Mouse (Mus musculus): ENCODE results near the gene Olfr1098. TPM values are rescaled to one million over a fixed set of nuclear protein-coding genes. Genes with fewer than 3 reads are reported as not detected.

The Olfr1098 gene
- total RNA-seq (2018; cell fraction: chromatin; rRNA removed) = not detected
- not detected for total RNA-seq (2018; cell fraction: cytosol; rRNA removed)
- total RNA-seq (2018; cell fraction: nucleus; rRNA removed) = not detected
- not detected in 3 replicates for polyA plus RNA-seq (2018)

DNA sequence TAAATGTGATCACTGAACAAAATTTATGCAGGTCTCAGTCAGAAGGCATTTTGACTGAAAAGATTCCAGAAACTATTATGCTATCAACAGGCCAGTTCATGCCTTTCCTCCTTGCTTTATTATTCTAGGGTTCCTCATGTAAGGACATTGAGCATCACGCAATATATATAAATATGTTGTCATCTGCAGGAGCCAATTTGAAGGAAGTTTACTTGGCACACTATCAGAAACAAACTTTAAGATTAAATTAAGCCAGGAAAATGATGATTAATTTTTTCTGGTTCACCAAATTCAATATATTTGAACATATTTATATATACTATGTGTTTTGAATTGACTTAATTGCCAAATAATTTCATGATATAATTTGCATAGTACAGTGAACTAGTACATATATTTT, at the start of gene Olfr1098:
Gene Olfr1098 (minus strand): TSS at position 101 of the 400 bp plus-strand sequence.
- Histone ChIP-seq H3K36me3 (ENCODE audit: inconsistent target) (no peaks in the 10 kb centered on the region), H3K27ac (no peak within 1 kb of the TSS), H3K4me3 (ENCODE audit: inconsistent target) (no peak within 1 kb of the TSS), H3K79me2 (ENCODE audit: inconsistent target) (no peaks in the 10 kb centered on the region)
- 100% methylated on average over 1 of the region's 1 CpGs for WGBS (ENCODE audit: missing documents)

- WGBS (ENCODE audit: missing documents) = 100% methylated on average over 1 of the region's 1 CpGs
- Histone ChIP-seq H3K79me2 (ENCODE audit: inconsistent target) (no peaks in the 10 kb centered on the region), H3K36me3 (ENCODE audit: inconsistent target) (no peaks in the 10 kb centered on the region), H3K4me3 (ENCODE audit: inconsistent target) (no peak within 1 kb of the TSS), H3K27ac (no peak within 1 kb of the TSS)
These were observed 36.2 kb upstream of the Olfr1098 start, which contains the start of gene Olfr1099 for GRCm38 (mm10) chr2:86960593-86960992. Gene Olfr1099 (minus strand): TSS chr2:86960693.

GRCm38 (mm10) chr2:86926557-86926956, 2.2 kb upstream of the Olfr1098 start:
- no peaks in the 10 kb centered on the region for H3K79me2 ChIP-seq (ENCODE audit: inconsistent target)
- H3K4me3 ChIP-seq (ENCODE audit: inconsistent target) = no peak overlapping the region
- H3K27ac ChIP-seq = no peak overlapping the region
- no peaks in the 10 kb centered on the region for H3K36me3 ChIP-seq (ENCODE audit: inconsistent target)

- no peak overlapping the region for H3K27ac ChIP-seq
- H3K79me2 ChIP-seq (ENCODE audit: inconsistent target) = no peaks in the 10 kb centered on the region
- H3K36me3 ChIP-seq (ENCODE audit: inconsistent target) = no peaks in the 10 kb centered on the region
- WGBS (ENCODE audit: missing documents) = 97% methylated on average over 2 of the region's 2 CpGs
- no peak overlapping the region for H3K4me3 ChIP-seq (ENCODE audit: inconsistent target)
These were observed 18.7 kb downstream of the Olfr1098 start for GRCm38 (mm10) chr2:86905647-86906046.

DNA sequence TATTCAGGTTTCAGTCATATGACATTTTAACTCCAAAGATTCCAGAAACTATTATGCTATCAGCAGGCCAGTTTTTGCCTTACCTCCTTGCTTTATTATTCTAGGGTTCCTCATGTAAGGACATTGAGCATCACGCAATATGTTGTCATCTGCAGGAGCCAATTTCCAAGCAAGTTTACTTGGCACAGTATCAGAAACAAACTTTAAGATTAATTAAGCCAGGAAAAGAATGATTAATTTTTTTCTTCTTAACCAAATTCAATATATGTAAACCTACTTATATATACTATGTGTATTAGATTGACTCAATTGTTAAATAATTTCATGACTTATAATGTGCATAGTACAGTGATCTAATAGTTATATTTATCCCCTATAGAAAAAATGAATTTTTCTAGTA, 32.2 kb downstream of the Olfr1098 start, which contains the start of gene Olfr1097:
Gene Olfr1097 (minus strand): TSS at position 101 of the 400 bp plus-strand sequence.
- H3K36me3 ChIP-seq (ENCODE audit: inconsistent target) = no peaks in the 10 kb centered on the region
- 100% methylated on average over 1 of the region's 1 CpGs for WGBS (ENCODE audit: missing documents)
- no peaks in the 10 kb centered on the region for H3K79me2 ChIP-seq (ENCODE audit: inconsistent target)
- H3K4me3 ChIP-seq (ENCODE audit: inconsistent target) = no peak within 1 kb of the TSS
- no peak within 1 kb of the TSS for H3K27ac ChIP-seq

DNA sequence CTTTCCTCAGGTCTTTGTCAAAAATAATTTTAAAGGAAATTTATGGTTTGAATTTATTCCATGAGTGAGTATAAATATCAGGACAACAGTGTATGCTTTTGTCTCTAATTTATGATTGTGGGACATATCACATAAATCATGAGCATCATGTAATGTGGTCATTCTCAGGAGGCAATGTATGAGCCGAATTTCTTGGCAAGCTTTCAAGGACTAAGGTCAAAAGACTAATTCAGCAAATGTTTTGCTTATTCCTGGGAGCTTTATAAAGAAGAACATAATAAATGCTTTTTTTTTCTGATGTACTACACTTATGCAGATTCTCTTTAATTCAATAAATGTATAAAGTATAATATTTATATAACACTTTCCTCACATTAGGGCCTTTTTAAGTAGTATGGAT, 49.6 kb downstream of the Olfr1098 start, which contains the start of gene Gm13723:
Gene Gm13723 (minus strand): TSS at position 101 of the 400 bp plus-strand sequence.
- H3K4me3 ChIP-seq (ENCODE audit: inconsistent target) = no peak within 1 kb of the TSS
- no peak within 1 kb of the TSS for H3K27ac ChIP-seq
- 65% methylated on average over 1 of the region's 1 CpGs for WGBS (ENCODE audit: missing documents)

More for the DNA sequence above, 49.6 kb downstream of the Olfr1098 start, which contains the start of gene Gm13723:
- Histone ChIP-seq H3K79me2 (ENCODE audit: inconsistent target) (no peaks in the 10 kb centered on the region), H3K36me3 (ENCODE audit: inconsistent target) (no peaks in the 10 kb centered on the region)

Other genes with a start within 250 kb of the Olfr1098 start
- not detected in 3 replicates for gene Olfr1086, start 244.5 kb downstream of the Olfr1098 start, polyA plus RNA-seq (2018)
- gene Olfr1087, start 226.2 kb downstream of the Olfr1098 start, polyA plus RNA-seq (2018) = not detected in 3 replicates
- gene Olfr1089, start 190.8 kb downstream of the Olfr1098 start, polyA plus RNA-seq (2018) = not detected in 3 replicates
- gene Olfr1090, start 165.6 kb downstream of the Olfr1098 start, polyA plus RNA-seq (2018) = not detected in 3 replicates
- not detected in 3 replicates for gene Olfr1093, start 142.1 kb downstream of the Olfr1098 start, polyA plus RNA-seq (2018)
- gene Olfr141, start 114.5 kb downstream of the Olfr1098 start, polyA plus RNA-seq (2018) = not detected in 3 replicates
- not detected in 3 replicates for gene Olfr1094, start 99.9 kb downstream of the Olfr1098 start, polyA plus RNA-seq (2018)
- gene Olfr1095, start 72.8 kb downstream of the Olfr1098 start, polyA plus RNA-seq (2018) = not detected in 3 replicates
- gene Gm13723, start 49.7 kb downstream of the Olfr1098 start, polyA plus RNA-seq (2018) = not detected in 3 replicates
- not detected in 3 replicates for gene Olfr1097, start 32.3 kb downstream of the Olfr1098 start, polyA plus RNA-seq (2018)
- gene Olfr1099, start 36.1 kb upstream of the Olfr1098 start, polyA plus RNA-seq (2018) = not detected in 3 replicates
- not detected in 3 replicates for gene Olfr1100, start 55.4 kb upstream of the Olfr1098 start, polyA plus RNA-seq (2018)
- gene Olfr1101, start 66.7 kb upstream of the Olfr1098 start, polyA plus RNA-seq (2018) = not detected in 3 replicates
- gene Olfr1102, start 73.9 kb upstream of the Olfr1098 start, polyA plus RNA-seq (2018) = not detected in 3 replicates
- not detected in 3 replicates for gene Olfr1104, start 102.5 kb upstream of the Olfr1098 start, polyA plus RNA-seq (2018)
- gene Olfr1105, start 112.0 kb upstream of the Olfr1098 start, polyA plus RNA-seq (2018) = not detected in 3 replicates
- not detected in 3 replicates for gene Olfr1106, start 127.7 kb upstream of the Olfr1098 start, polyA plus RNA-seq (2018)
- gene Olfr1107, start 151.3 kb upstream of the Olfr1098 start, polyA plus RNA-seq (2018) = not detected in 3 replicates
- gene Olfr1109, start 171.5 kb upstream of the Olfr1098 start, polyA plus RNA-seq (2018) = not detected in 3 replicates
- gene Olfr259, start 190.0 kb upstream of the Olfr1098 start, polyA plus RNA-seq (2018) = not detected in 3 replicates
- not detected in 3 replicates for gene Olfr1110, start 215.8 kb upstream of the Olfr1098 start, polyA plus RNA-seq (2018)
- not detected in 3 replicates for gene Olfr1111, start 228.1 kb upstream of the Olfr1098 start, polyA plus RNA-seq (2018)

All from macrophage (primary cell).